Mouse (Mus musculus) retina, embryonic 14.5 days (tissue): ENCODE results near the gene Tnfaip1.
"Not testable (repeated sequence)": the region's sequence is repeated elsewhere in the genome, so short reads cannot be mapped to it uniquely, and the experiment has no call there.

Experiments
- DNase-seq: peaks from one replicate; pipeline ENCODE4 v3.0.0-alpha.2; 2015; ENCODE audit warnings: low spot score

The Tnfaip1 gene

GRCm38 (mm10) chr11:78536690-78537084, 555 bp upstream of the Tnfaip1 start:
- no peak for DNase-seq

DNA sequence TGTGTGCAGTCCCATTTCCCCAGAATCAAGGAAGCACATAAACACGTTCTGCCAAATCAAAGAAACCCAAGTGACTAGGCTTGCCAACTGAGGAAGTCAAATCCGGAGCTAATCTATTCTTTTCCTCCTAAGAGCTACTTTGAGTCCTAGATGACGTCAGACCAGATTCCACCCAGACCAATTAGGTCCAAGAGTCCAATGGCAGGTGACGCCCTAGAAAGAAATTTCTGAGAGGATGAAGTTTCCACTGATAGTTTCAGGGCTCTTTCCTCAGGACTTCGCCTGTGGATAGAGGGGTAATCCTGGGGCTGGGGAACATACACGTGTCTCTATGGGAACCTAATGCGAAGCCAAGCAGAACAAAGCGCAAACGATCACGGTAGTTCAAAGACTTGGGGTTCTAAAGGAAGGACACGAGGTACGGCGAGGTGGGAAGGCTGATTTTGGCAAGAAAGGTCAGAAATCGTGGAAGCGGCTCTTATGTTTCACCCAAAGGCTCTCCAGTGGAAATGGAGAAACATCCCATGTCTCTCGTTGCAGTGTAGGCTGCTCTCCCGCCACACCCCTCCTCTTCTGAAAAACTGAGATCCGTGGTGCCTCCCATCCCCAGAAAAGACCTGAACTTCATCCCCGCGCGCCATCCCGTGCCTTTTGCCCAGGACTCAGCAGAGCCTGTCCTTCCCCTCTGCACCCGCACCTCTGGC, 604 bp downstream of the Tnfaip1 start:
- DNase-seq = peak; percentile 61

- DNase-seq = no peak
These were observed 1.6 kb downstream of the Tnfaip1 start for GRCm38 (mm10) chr11:78534516-78534915.

DNA sequence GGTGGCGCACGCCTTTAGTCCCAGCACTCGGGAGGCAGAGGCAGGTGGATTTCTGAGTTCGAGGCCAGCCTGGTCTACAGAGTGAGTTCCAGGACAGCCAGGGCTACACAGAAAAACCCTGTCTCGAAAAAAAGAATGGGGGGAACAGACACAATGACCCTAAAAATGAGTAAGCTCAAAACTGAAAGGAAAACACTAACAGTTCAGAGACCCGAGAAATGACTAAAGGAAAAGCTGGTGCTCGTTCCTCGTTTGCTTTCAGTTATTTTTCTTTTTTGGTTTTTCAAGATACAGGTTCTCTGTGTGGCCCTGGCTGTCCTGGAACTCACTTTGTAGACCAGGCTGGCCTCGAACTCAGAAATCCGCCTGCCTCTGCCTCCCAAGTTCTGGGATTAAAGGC, 4.6 kb downstream of the Tnfaip1 start:
- DNase-seq = not testable (repeated sequence)

DNA sequence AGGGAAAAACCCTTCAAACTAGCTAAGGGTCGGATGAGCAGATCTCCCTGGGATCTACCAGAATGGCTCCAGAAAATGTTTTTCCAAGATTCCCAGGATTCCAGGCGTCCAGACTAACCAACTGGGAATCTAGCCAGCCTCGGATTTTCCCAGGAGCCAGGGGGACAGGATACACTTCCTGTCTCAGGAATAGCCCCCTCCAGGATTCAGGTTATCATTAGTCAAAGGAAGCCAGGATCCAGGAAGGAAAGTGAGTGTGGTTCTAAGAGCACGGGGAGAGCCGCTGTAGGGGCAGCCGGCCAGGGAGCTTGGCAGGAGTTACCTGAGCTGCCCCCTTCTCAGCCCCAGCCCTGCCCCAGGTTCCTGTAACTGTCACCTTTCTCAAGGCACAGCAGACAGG, 5.1 kb downstream of the Tnfaip1 start:
- DNase-seq = no peak

DNA sequence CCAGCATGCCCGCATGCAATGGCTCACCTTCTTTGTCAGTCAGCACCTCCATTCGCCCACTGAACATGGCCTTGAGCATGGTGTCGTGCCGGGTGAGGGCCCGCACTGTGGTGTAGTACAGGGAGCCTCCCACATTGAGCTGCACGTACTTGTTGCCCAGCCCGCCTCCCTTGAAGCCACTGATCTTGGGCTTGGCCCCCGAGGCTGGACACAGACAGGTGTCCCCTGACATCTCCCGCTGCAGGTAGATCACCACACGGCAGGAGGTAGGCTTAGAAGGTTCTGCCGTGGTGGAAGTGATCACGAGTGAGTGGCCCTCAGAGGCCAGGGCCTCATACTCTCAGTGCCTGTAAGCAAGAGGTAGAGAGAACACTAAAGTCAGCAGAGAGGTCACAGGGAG, 6.1 kb downstream of the Tnfaip1 start:
- no peak for DNase-seq

- no peak for DNase-seq
These were observed 7.4 kb downstream of the Tnfaip1 start for GRCm38 (mm10) chr11:78528714-78529113.

GRCm38 (mm10) chr11:78524838-78525237, 11.3 kb downstream of the Tnfaip1 start:
- no peak for DNase-seq

- DNase-seq = no peak
These were observed 12.7 kb downstream of the Tnfaip1 start for GRCm38 (mm10) chr11:78523241-78523955.

- peak; percentile 48 for DNase-seq
These were observed 13.6 kb downstream of the Tnfaip1 start for GRCm38 (mm10) chr11:78522481-78522997.

GRCm38 (mm10) chr11:78521880-78522279, 14.3 kb downstream of the Tnfaip1 start:
- DNase-seq = no peak

GRCm38 (mm10) chr11:78518931-78519330, 17.2 kb downstream of the Tnfaip1 start:
- no peak for DNase-seq

DNA sequence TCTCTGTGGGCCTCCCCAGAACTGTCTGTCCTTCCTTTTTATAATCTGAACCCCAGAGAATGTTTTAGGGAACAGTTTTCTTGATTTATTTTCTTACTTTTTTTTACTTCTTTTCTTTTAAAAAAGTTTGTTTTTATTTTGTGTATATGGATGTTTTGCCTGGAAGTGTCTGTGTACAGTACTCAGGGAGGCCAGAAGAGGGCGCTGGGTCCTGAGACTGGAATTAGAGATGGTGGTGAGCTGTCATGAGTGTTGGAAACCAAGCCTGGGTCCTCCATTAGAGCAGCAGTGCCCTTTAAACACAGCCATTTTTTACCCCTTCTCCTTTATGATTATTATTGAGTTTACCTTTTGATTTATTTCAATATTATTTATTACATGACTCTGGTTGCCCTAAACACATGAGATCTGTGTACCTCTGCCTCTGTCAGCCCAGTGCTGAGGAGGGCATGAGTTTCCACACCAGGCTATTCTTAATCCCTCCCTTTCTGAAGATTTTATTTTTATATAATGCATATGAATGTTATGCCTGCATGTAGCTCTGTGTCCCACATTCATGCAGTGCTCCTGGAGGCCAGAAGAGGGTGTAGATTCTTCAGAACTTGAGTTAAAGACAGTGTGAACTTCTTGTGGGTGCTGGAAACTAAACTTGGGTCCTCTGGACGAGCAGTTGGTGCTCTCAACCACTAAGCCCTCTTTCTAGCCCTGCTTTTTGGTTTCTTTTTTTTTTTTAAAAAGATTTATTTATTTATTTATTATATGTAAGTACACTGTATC, 20.4 kb downstream of the Tnfaip1 start:
- no peak for DNase-seq

DNA sequence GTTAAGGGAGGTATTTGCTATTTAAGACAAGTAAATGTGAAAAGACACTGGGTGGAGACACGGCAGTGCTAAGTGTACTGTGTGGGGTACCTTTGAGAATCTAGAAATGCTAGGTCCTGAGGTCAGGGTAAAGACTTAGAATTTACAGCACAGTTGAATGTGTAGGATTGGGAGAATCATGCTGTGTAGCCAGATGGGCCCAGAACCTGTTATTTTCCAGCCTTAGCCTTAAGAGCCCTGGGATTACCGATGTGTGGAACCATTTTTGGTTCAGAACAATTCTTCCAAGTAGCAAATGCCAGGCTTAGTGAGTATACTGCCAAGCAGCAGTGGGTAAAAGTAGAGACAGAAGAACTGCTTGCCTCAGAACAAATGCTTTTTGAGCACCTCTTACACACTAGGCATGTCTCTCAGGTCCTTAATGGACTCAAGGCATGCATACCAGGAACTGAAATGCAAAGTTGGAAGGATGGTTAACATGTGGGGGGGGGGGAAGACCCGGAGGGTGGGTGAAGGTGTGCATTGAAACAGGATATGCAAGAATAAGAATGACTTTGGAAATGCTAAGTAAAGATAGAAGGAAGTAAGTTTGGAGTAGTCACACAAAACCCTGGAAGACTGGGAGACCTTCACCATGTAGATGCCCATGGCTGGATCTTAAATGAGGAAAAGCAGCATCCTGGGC, 22.9 kb downstream of the Tnfaip1 start:
- DNase-seq = no peak

GRCm38 (mm10) chr11:78512025-78512957, 23.8 kb downstream of the Tnfaip1 start, which contains the start of the genes Tmem199 and Poldip2:
Gene Tmem199, minus strand, starts transcription at chr11:78512172.
Gene Poldip2, plus strand, starts transcription at chr11:78512193.
- DNase-seq = peak; percentile 93

- peak; percentile 41 for DNase-seq
These were observed 27.0 kb downstream of the Tnfaip1 start for GRCm38 (mm10) chr11:78509148-78509547.

DNA sequence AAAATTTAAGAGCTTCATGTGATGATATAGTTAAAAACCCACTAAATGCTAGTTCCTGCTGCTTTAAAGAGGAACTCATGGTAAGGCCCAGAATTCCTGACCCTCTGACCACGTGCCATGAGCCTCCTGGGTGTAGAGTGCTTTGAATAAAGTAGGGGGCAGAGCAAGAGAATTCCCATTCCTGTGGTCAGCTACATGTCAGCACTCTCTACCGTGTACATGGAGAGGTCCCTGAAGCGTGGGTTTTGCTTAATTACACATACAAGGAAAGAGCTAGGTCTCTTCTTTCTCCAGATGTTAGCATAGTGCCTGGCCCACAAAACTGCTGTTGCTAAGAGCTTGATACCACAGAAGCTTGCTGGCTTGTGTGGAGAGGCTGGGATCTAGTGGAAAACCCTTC, 30.7 kb downstream of the Tnfaip1 start:
- no peak for DNase-seq

DNA sequence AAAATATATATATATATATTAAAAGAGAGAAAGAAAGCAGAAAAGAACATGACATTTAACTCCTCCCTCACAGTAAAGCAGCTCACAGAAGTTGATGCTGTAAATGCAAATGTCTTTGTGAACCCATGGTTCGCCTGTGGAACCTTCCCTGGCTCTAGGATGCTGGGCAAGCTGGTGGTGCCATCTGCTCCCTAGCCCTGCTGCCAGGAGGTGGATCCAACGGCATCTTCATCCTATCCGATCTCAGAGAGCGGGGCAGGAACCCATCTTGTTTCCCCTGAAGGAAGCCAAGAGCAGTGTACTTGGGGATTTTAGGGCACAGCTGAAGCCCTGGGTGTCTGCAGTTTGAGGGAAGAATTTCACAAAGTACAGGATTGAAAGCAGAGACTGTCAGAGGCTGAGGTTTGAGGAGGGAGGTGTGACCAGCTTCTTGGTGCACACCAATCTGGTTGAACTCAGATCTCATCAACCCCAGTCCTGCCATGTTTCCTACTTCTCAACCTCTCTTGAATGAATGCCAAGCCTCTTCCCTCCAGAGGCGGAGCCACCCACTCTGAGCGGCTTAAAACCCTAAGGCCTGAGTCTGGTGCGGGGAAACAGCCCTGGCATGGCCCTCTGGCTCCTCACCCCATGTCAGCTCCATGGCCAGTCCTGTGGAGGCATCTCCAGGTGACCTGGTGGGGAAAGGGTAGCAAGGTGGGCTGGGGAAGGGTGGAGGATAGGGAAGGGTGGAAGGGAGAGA, 33.1 kb downstream of the Tnfaip1 start, which contains the start of gene Sebox:
TSS of gene Sebox (plus strand) at position 539 of the 742 bp plus-strand sequence.
- DNase-seq = no peak

- no peak for DNase-seq
These were observed 34.6 kb downstream of the Tnfaip1 start for GRCm38 (mm10) chr11:78501529-78501928.
